ENCODE assay signal across 21 mouse cellular contexts in the genomic region with DNA sequence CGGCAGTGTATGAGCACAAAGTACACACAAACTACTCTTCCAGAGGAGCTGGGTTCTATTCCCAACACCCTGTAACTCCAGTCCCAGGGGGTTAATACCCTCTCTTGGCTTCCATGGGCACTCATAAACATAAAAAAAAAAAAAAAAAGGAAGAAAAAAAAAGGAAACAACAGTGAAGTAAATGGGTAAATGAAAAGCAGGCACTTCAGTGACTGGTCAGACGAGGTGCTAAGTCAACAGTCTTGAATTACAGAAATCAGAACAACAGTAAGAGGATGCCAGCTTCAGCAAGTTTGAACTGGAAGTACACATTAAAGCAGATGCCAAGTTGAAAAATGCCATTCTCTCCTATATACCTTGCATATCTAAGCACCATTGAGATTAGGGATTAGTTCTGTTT. TPM values are rescaled to one million over a fixed set of nuclear protein-coding genes. Genes with fewer than 3 reads are reported as not detected.
A peak's percentile ranks its signal among the peaks of the same experiment; 100 is the strongest.
DNase-seq lines count a peak whose midpoint lies in the region; ATAC-seq and TF ChIP-seq lines count a peak whose summit lies in the region.
"Had no signal": no experiment of that assay in that cellular context is flagged by ENCODE, and none has a peak within 500 bp of the region (broad histone marks: within the 10 kb centered on the region; RNA-seq: fewer than 3 reads in every experiment).

No protein-coding gene starts in this region.

- no peak overlapping the region for H3K4me2 ChIP-seq in embryonic facial prominence, embryonic 14.5 days (ENCODE audit: low read depth, low read length)
- no peak overlapping the region for H3K4me2 ChIP-seq in midbrain, embryonic 13.5 days (replicated peaks)
- H3K4me2 ChIP-seq in midbrain, embryonic 16.5 days (ENCODE audit: low read length): no peak overlapping the region
- H3K4me2 ChIP-seq: embryonic facial prominence, embryonic 13.5 days; hindbrain, embryonic 12.5 days had no signal

- no peak for TF ChIP-seq POLR2A in lung, adult 2 months (IDR thresholded peaks at IDR 0.05; ENCODE audit: borderline replicate concordance, extremely low read depth, low read depth, low read length)

- H3K4me3 ChIP-seq in embryonic facial prominence, embryonic 14.5 days (ENCODE audit: low read depth, low read length): no peak overlapping the region
- no peak overlapping the region for H3K4me3 ChIP-seq in embryonic facial prominence, embryonic 10.5 days
- H3K4me3 ChIP-seq in lung, adult 2 months (replicated peaks; ENCODE audit: extremely low read depth, low read depth, low read length): no peak overlapping the region
- H3K4me3 ChIP-seq in midbrain, embryonic 13.5 days (replicated peaks): no peak overlapping the region
- H3K4me3 ChIP-seq in midbrain, embryonic 16.5 days (ENCODE audit: low read depth, low read length): no peak overlapping the region
- H3K4me3 ChIP-seq: embryonic facial prominence, embryonic 13.5 days; heart, embryonic 10.5 days; hindbrain, embryonic 12.5 days had no signal

- H3K27ac ChIP-seq in embryonic facial prominence, embryonic 14.5 days (replicated peaks; ENCODE audit: low read depth, low read length): no peak overlapping the region
- H3K27ac ChIP-seq in embryonic facial prominence, embryonic 10.5 days (replicated peaks): no peak overlapping the region
- H3K27ac ChIP-seq in midbrain, embryonic 13.5 days: peak overlapping the region; percentile 25; the same call in 1 of the 2 replicates
- no peak overlapping the region for H3K27ac ChIP-seq in midbrain, embryonic 16.5 days (ENCODE audit: low read length)
- H3K27ac ChIP-seq: embryonic facial prominence, embryonic 13.5 days; heart, embryonic 10.5 days; hindbrain, embryonic 12.5 days had no signal

- TF ChIP-seq CTCF in lung, adult 2 months (IDR thresholded peaks at IDR 0.05; ENCODE audit: insufficient read depth, low read length): no peak

- ATAC-seq in embryonic facial prominence, embryonic 14.5 days (ENCODE audit: low read depth): no peak
- ATAC-seq in midbrain, embryonic 13.5 days: no peak
- no peak for ATAC-seq in midbrain, embryonic 16.5 days
- ATAC-seq: CD4-positive, CD25-positive, alpha-beta regulatory T cell, adult 4 months; forebrain, embryonic 14.5 days had no signal

- no peaks in the 10 kb centered on the region for H3K27me3 ChIP-seq in embryonic facial prominence, embryonic 14.5 days (replicated peaks; ENCODE audit: control insufficient read depth, insufficient read depth, low read length)
- H3K27me3 ChIP-seq in embryonic facial prominence, embryonic 10.5 days (replicated peaks; ENCODE audit: low read depth, poor library complexity, severe bottlenecking): no peaks in the 10 kb centered on the region
- H3K27me3 ChIP-seq in midbrain, embryonic 13.5 days: no peaks in the 10 kb centered on the region
- no peaks in the 10 kb centered on the region for H3K27me3 ChIP-seq in midbrain, embryonic 16.5 days (ENCODE audit: control insufficient read depth, insufficient read depth, low read depth, low read length)
- H3K27me3 ChIP-seq: embryonic facial prominence, embryonic 13.5 days; hindbrain, embryonic 12.5 days had no signal

- peaks cover 12% of the 10 kb centered on the region for H3K4me1 ChIP-seq in embryonic facial prominence, embryonic 14.5 days (ENCODE audit: control insufficient read depth, insufficient read depth, low read length)
- H3K4me1 ChIP-seq in embryonic facial prominence, embryonic 10.5 days: peaks cover 19% of the 10 kb centered on the region
- H3K4me1 ChIP-seq in lung, adult 2 months (ENCODE audit: control insufficient read depth, insufficient read depth, low read length): peaks cover 21% of the 10 kb centered on the region
- peaks cover 63% of the 10 kb centered on the region for H3K4me1 ChIP-seq in midbrain, embryonic 13.5 days (replicated peaks)
- peaks cover 37% of the 10 kb centered on the region for H3K4me1 ChIP-seq in midbrain, embryonic 16.5 days (ENCODE audit: control insufficient read depth, insufficient read depth, low read length)

- H3K9me3 ChIP-seq in embryonic facial prominence, embryonic 14.5 days (ENCODE audit: control insufficient read depth, low read length): no peaks in the 10 kb centered on the region
- peaks cover 9% of the 10 kb centered on the region; the same call in 1 of the 2 replicates for H3K9me3 ChIP-seq in embryonic facial prominence, embryonic 10.5 days
- no peaks in the 10 kb centered on the region for H3K9me3 ChIP-seq in midbrain, embryonic 13.5 days
- no peaks in the 10 kb centered on the region for H3K9me3 ChIP-seq in midbrain, embryonic 16.5 days (replicated peaks; ENCODE audit: control insufficient read depth, low read length, poor library complexity, severe bottlenecking)
- H3K9me3 ChIP-seq: embryonic facial prominence, embryonic 13.5 days; G1E; heart, embryonic 10.5 days; hindbrain, embryonic 12.5 days had no signal

- 0 out of 2 replicates have a peak, but pooled peaks cover 4% of the 10 kb centered on the region for H3K36me3 ChIP-seq in embryonic facial prominence, embryonic 14.5 days (ENCODE audit: control insufficient read depth, insufficient read depth, low read length)
- H3K36me3 ChIP-seq in embryonic facial prominence, embryonic 10.5 days (replicated peaks): peaks cover 27% of the 10 kb centered on the region
- H3K36me3 ChIP-seq in midbrain, embryonic 13.5 days: 0 out of 2 replicates have a peak, but pooled peaks cover 3% of the 10 kb centered on the region
- H3K36me3 ChIP-seq in midbrain, embryonic 16.5 days (ENCODE audit: control insufficient read depth, insufficient read depth, low read length): no peaks in the 10 kb centered on the region
- H3K36me3 ChIP-seq: embryonic facial prominence, embryonic 13.5 days had no signal

- peak; percentile 27 for DNase-seq in embryonic facial prominence, embryonic 14.5 days (ENCODE audit: low spot score)
- DNase-seq in embryonic facial prominence, embryonic 10.5 days (ENCODE audit: low spot score): no peak
- peak; percentile 39 to 68 for DNase-seq in lung, adult 18-20 months
- DNase-seq in lung, adult 2 months: no peak
- no peak for DNase-seq in cerebellum, postnatal 14 days
- DNase-seq: adrenal gland, postnatal 10 days; B cell, adult 2 months; cerebellum, adult 11 months; cerebellum, adult 8-10 months; cerebellum, postnatal 25 days; heart, adult 18-20 months; heart, postnatal 10 days; heart, postnatal 4 days had no signal

- H3K9ac ChIP-seq in embryonic facial prominence, embryonic 14.5 days (ENCODE audit: low read depth, low read length): no peak overlapping the region
- no peak overlapping the region for H3K9ac ChIP-seq in midbrain, embryonic 13.5 days (replicated peaks)
- no peak overlapping the region for H3K9ac ChIP-seq in midbrain, embryonic 16.5 days (ENCODE audit: low read depth, low read length)
- H3K9ac ChIP-seq: embryonic facial prominence, embryonic 13.5 days; hindbrain, embryonic 12.5 days had no signal

- 66% methylated on average over 2 of the region's 2 CpGs for WGBS in embryonic facial prominence, embryonic 14.5 days
- 77% methylated on average over 2 of the region's 2 CpGs for WGBS in embryonic facial prominence, embryonic 10.5 days
- 53% methylated on average over 2 of the region's 2 CpGs for WGBS in lung, adult 2 months
- 90% methylated on average over 2 of the region's 2 CpGs for WGBS in midbrain, embryonic 13.5 days
- 80% methylated on average over 2 of the region's 2 CpGs for WGBS in midbrain, embryonic 16.5 days

RNA-seq across cellular contexts. Expression of a gene that starts 7.1 kb away (rescaled TPM):
- 5.9 and 6.4 TPM in 2 replicates for polyA plus RNA-seq in embryonic facial prominence, embryonic 14.5 days (2014; fragmentation: Nextera tagmentation; extraction: Ambion mirVana)
- 6.9 and 7.0 TPM in 2 replicates for polyA plus RNA-seq in embryonic facial prominence, embryonic 10.5 days (2016; fragmentation: Nextera tagmentation; extraction: Ambion mirVana)
- polyA plus RNA-seq in lung, adult 2 months (2012; rRNA removed): 8.3 and 11.7 TPM in 2 replicates
- 9.9 and 10.5 TPM in 2 replicates for polyA plus RNA-seq in midbrain, embryonic 13.5 days (2015; fragmentation: Nextera tagmentation; extraction: Ambion mirVana)
- polyA plus RNA-seq in midbrain, embryonic 16.5 days (2015; fragmentation: Nextera tagmentation; extraction: Ambion mirVana): 6.6 and 6.8 TPM in 2 replicates

Comparison
In these comparisons a context has a peak if more than half of its experiments do, and no peak if none do; other contexts are left out.
1. DNase-seq: peak in embryonic facial prominence, embryonic 14.5 days (single experiment) and lung, adult 18-20 months (2 of 2); none in embryonic facial prominence, embryonic 10.5 days (single experiment), lung, adult 2 months (single experiment) and cerebellum, postnatal 14 days (0 of 2).